Mouse (Mus musculus) spleen, postnatal 14 days (tissue): Measurements from ENCODE around the gene Meltf.

Experiments used
- DNase-seq, 2 experiments: peaks; one replicate each; pipeline ENCODE4 v3.0.0; 2021 to 2022; ENCODE audit warnings: low spot score in 2 of 2

The Meltf gene

DNA sequence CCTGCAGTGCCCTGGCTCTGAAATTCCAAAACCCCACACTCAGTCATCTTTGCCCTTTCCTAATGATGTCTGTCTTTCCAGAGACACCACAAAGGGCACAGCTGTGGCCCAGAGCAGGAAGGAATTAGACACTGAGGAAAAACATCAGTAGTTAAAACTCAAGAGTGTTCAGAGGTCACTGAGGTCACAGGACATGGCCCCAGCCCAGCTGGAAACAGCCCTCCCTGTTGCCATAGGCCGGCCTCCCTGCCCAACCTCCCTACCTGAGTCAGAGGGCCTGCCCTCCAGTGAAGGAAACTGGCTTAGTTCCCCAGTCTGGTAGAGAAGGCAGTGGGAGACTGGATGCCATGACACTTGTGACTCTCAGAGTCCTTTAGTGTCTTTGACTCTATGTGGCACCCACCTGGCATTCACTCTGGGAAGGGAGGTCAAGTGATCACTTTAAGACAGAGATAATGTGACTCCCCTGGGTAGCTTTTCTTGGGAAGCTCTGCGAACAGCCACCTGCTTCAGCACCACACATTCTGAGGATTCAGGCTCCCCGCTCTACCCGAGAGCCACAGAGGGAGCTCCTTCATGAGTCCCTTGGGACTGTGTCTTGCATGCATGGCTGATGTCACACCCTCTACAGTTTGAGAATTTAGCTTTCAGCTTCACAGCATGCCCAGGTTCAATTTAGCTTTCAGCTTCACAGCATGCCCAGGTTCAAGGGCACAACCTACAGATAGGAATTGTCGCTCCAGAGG, 15.0 kb downstream of the Meltf start:
- no peak for DNase-seq

DNA sequence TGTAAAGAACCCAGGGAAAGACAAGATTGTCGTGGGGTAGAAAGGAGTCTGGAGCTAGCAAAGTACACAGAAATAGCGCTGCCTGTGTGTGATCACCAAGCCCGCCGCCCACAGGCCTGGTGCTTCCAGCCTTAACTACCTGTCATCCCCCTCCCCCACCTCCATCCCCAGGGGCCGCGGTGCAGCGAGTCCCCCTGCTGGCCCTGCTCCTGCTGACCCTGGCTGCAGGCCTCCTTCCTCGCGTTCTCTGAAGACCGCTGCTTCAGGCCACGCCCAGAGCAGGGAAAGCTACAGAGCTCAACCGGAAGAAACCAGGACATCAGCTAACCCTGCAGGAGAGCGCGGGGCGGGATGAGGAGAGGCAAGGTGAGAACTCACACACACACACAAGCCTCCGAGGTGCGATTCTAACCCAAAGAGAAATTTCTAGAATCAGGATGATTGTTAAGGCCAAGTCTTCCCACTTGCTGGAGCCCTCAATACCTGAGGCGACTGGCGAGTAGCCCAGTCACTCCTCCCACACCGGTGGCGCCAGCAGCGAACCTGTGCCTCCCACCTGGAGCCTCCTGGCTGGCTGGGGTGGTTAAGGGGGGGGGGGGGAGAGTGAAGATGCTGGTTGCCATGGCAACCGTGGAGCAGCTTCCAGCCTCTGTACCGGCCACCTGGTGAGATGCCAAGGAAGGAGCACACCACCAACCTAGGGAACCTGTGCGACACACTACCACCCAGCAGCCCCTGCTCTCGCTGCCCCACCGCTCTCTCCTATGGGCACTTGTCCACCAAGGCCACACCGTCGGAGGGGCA, 18.6 kb downstream of the Meltf start:
- no peak for DNase-seq

DNA sequence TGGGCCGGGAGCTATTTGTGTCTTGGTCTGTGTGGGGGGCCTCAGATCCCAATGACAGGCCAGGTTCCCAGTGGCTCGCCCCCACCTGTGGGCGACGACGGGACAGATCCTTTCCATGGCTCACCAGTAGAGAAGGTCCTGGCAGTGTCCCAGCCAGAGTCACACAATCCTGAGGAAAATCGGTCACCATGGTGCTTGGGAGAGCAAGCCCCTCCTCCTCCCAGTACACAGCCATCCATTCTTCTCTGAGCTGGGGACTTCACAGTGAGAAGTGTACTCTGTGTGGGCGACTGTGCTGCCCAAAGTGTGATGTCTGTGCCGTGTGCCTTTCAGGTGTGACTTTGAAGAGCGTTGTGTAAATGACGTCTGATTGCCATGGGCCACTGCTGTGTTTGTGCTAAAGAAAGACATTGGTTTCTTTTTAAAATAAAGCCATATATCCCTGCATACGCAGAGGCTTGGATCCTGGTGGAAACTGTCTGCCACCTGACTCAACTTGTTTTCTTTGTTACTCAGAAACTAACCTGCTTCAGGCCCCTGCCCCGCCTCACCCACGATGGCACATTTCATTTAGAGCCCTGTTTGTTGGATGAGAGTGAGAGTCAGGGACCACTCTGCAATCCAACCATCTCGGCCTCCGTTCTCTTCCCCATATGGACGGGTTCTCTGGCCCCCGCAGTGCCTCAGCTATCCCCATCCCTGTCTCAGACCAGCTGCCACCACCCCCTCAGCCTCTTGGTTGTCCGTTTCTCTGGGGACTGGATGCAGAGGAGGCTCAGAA, 20.1 kb downstream of the Meltf start:
- DNase-seq, result no peak

DNA sequence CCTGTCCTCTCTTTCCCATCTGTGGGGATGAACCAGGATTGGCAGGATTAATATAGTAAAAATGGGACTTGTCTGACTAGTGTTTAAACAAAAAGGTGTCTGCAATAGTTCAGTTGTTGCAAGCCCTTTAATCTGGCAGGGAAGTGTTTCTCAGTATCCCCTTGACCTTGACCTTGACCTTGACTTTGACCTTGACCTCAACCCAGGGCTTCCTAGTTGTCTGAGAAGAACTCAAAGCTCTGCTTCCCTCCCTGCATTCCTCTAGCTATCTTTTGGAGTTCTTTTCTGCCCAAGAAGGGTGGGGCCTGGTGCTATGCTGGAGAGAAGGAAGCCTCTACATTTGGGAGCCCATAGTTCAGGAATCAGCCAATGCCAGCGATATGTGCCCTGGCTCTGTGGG, 23.3 kb downstream of the Meltf start:
- DNase-seq, result no peak

DNA sequence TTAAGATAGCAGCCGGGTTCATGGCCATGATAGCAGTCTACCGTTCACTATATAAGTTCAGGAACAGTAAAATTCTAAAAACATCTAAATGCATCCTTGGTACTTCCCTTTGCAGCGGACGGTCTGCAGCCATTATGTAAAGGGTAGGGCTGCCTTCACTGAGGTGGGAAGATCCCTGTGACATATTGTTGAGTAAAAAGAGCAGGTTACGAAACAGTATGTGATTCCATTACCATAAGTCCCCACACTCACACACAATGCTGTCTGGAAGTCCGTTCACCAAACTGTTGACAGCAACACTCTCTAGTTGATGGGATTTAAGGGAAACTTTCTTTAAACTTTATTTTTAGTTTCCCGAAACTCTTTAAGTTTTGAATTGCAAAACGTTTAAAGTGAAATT, 24.6 kb downstream of the Meltf start:
- no peak for DNase-seq

DNA sequence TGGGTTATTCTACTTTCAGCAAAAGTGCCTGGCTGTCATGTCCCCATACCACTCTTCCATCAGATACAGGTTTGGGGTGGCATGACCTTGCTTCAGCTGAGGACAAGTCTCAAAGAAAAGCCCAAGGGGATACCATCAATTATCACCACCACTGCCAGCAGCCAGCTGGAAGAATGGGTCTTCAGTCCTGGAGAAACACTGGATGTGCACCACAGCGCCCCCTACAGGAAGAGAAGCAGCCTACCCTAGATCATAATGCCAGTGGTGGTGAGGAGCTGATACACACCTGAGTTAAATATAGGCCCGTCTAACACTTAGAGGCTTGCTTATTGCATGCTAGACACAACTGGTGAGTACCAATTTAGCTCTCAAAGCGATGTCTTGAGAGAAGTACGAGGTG, 26.7 kb downstream of the Meltf start:
- no peak for DNase-seq

DNA sequence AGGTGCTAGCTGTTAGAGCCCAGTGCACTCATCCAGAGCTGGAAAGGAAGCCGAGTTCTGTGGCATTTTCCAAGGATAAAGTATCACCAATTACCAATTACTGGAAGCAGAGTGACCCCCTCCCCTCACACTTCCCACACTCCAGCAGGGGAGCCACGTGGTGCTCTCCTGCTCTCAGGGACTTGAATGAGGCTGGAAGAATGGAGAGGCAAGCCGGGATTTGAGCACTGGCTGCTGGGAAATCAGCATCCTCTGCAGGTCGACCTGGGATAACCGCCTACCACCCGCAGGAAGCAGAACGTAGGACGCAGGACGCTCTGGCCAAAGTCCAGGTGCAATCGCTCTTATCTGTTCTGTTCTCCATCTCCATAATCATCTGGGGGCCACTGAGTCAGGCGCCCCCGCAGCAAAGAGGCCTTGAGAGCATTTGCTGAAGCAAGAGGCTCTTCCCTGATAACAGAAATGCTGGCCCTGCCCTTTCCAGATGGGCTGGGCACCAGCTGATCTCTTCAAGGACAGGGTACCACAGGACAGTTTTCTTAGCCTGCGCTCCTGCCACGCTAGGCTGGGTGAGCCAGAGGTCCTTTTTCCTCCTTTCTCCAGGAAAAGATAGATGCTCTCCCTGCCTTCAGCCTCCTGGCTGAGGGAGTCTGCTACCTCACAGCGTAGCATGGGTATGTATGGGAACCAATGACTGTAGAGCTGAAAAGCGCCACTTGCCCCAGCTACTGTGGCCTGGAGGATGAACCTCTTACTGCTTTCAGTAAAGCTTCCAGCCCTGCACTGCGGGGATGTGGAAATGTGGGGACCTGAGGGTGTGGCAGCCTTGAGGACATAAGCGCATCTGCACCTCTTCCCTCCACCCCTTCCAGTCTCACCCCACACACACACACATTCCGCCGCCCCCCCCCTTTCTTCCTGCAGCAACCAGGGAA, 27.5 kb downstream of the Meltf start:
- DNase-seq, result no peak

DNA sequence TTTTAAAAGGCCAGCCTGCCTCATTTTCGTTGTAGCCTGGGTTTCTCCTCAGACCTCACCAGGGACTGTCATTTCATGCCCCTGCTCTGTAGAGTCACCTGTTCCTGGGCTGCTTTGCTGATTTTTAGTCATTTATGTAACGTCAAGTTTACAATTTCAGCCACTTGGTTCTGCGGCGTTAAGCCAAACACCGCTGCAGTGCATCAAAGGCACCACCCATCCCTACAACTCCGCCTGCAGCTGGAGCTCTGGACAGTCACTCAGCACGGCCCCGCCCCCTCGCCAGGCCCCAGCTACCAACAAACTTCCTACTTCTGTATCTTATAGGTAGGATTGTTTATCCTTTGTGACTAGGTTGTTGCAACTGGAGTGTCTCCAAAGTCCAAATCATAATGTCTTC, 28.3 kb downstream of the Meltf start:
- DNase-seq, result no peak

DNA sequence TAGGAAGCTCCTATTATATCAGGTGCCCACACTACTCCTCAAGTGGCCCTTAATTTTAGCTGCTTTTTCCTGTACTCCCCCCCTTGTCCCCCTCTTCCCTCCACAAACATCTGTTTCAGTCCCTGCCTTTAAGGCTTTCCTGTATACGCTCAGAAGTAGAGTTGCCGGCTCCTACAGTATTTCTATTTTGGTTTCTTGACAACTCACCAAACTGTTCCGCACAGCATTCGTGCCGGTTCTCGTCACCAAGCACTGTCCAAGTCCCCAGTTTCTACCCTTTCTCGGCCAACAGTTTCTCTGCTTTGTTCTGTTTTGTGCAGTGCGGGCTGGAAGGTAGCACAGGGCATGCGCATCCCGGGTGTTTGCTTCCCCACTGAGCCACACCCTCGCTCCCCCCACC, 30.3 kb downstream of the Meltf start:
- DNase-seq, result no peak

DNA sequence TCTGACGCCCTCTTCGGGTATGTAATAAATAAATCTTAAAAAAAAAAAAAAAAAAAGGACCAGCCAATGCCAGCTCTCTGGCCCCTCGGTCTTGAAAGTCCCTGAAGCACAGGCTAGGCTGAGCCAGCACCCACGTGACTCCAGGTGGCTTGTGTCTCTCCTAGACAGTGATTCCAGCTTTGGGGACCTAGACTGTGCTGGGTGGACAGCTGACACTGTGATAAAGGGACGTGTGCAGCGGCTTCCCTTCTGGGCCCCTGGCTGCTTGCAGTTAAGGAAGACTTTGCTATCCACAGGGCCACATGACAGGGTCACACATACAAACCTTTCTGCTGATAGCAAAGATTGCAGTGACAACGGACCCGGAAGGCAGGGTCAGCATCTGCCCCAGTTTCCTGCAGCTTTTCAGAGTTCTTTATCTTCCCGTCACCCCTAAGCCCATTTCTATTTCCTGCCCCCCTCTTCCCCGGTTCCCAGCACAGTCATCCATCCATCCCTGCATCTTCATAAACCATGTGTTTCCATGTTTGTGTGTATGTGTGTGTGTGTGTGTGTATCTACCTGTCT, 31.8 kb downstream of the Meltf start:
- no peak for DNase-seq

DNA sequence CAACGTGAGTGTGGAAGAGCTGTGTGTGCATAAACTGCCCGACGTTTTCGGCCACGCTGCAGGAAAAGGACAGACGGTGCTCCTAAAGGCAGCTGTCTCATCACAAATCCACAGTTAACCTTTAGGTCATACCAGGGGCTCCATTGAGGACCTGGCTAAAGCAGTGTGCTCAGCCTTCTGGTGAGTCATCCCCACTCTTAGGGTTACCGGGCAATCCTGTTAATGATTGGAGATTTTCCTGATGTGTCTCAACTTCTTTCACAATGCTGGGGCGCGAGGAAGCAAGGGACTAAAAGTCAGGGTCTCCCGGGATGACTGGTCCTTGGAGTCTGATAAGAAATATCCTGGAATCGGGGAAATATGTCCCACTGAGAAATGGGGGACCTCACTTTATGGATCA, 39.2 kb downstream of the Meltf start:
- no peak for DNase-seq

DNA sequence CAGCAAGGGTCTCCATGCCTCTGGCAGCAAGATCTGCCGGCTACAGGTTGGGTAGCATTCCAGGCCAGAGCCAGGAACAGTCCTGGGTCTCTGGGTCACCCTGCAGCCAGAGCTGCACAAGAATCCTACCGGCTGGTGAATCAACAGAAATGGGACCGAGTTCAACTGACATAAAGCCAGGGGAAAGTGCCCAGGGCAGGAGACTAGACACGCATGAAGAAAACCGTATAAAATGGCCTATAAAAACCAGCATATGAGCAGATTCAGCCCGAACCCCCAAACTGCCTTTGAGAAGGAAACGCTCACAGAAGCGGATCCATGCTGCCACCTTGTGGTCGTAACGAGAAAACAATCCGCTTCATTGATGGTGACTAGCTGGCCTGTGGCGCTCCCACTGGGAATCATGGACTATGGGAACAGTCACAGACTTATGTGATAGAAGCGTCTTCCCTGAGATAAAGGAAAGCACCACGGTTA, 39.7 kb downstream of the Meltf start:
- peak in 1 of 2 experiments; percentile 44 for DNase-seq

DNA sequence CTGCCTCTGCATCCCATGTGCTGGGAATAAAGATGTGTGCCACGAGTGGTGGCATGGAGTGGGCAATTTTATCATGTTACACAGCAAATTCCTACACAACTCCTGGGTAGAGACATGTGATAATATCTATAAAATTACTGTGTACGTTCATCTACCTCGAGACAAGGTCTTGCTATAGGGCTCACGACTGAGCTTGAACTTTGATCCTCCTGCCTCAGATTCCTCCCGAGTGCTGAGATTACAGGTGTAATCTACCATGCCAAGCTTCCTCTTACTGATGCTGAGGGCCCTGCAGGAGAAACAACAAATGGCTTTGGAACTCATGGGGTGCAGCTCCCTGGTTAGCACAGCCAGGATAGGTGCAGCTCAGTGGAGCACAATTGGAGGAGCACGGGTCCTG, 45.8 kb downstream of the Meltf start:
- no peak for DNase-seq

DNA sequence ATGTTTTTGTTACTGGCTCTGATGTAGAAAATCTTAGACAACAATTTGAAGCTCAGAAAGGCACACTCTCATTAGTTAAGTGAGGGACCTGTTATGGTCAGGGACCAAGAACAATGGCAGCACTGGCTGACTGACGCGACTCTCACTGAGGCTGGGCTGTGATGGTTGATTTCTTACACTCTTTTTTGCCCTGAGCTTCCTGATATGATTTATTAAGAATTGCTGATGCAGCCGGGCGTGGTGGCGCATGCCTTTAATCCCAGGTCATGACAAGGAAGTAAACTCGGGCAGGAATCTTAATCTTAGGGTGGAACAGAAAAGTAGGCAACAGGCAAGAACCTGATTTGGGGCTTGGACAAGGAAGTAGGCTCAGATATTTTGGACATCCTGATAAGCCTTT, 47.5 kb downstream of the Meltf start:
- no peak for DNase-seq

DNA sequence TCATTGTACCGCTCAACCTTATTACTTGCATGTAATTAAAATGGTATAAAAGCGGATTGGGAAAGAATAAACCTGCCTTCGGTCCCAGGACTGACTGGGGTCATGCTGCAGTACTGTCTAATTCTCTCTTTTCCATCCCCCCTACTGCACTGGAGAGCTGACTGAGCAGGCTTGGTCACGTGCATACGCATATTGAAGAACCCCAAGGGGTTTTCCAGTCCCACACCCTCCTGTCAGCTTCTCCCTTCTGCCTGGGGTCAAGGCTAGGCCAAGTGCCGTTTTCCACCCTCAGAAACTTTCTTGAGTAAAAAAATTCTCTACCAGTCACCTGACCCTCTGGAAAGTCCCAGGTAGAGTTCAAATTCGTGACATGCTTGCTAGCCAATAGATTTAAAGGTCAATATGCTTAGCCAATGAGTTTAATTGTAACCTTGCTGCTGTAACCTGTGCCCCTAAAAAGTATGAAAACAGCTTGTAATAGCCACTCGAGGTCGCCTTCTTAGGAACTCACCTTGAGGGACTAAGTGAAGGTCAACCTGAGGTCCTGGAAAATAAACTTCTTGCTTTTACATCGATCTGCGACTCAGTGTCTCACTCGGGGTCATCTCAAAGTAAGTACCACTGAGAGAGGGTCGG, 48.1 kb downstream of the Meltf start:
- DNase-seq, result no peak

DNA sequence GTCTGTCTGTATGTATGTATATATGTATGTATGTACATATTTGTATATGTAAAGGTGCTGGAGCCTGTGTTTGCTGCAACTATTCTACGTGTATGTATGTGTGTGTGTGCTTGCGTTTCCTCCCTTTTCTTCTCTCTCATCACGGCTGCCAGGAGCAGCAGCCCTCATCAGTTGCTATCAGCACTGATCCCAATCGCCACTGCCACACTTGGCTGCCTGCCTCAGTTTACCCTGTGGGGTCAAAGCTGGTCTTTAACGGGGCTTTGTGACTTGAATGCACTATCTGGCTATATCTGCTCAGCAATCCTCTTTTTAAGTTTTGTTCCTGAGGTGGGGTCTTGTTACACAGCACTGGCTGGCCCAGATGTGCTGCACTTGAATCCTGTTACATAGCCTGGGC, 48.8 kb downstream of the Meltf start:
- no peak for DNase-seq

DNA sequence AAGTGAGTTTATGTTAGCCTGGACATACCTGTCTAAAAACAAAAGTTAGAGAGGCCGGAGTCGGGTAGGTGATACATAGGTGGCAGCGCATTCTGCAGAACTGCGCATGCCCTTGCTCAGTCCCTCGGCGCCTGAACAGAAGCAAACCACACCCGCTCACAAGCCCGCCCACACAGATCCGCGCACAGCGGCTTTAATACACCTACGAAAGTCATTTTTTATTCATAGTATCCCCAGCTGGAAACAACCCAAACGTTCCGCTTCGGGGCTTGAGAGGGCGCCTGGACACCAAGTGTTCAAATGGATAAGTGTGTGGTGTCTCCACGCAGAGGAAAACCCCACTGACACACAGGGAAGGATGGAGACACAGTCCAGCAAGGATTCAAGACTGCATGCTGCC, 52.7 kb downstream of the Meltf start:
- no peak for DNase-seq

DNA sequence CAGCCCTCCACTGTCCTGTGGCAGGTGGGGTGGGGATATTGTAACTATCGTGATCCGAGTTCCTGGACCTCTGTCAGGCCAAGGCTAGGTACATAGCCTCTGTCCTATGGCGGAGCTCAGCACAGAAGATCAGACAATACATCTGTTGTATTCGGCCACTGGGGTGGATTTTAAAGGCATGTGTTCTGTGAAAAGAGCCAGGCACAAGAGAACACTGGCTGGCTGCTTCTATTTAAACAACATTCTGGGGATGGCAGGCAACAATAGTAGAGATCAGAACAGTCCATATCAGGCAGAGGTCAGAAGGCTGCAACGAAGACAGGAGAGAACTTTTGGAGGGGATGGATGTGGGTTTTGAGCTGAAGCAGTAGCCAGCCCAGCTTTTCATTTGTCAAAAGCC, 53.6 kb downstream of the Meltf start:
- no peak for DNase-seq

DNA sequence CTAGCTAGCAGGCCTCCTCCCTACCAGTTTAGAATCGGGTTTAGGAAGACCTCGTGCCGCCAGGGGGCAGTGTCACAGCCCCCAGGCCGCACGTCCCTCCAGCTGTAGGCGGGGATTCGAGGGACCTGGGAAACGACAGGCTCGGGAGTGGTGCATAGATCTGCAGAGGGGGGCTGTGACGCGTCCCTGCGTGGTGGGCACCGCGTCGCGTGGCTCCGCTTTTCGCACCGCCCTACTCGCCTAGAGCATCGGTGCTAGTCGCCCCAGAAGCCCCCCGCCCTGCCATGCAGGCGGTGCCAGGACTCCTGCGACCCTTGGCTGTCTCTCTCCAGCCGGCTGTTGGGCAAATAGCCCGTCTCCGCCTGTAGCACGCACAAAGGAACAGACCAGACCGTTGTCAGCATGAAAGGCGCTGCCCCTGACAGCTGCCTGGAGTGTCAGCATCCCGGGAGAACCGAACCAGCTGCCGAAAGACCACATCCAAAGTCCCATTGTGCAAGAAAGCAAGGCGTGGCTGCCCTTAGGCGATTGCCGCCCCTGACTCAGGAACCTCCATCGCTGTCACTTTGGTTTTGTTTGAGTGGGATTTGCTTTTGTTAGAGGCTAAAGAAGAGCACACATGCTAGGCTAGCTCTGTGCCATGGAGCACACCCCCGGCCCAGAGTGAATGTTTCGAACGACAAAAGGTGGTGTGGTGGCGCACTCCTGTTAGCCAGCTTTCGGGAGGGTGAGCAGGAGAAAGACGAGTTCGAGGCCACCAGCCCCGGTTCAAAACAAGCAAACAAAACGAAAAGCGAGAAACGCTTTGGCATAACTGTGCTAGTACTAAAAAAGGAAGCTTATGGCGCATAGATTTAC, 54.5 kb downstream of the Meltf start:
- peak; percentile 42 to 60 for DNase-seq
